In the genomic region with DNA sequence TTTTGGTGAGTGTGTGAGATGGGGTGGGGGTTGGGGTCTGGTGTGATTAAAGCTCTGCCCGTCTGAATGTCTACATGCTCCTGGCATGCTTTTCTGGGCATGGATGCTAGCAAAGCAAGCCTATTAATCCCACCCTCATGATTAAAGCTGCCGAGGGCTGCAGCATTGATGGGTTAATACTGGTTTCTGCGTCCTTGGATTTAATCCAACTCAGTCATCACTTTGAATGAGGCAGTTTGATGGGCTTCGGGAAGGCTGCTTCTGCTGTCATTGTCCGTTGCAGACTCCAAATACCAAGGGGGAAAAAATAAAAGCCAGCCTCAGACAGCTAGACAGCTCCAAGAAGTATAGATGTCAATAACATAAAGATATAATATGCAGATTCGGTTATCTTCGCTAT, we compare ENCODE assay signal across 11 mouse cellular contexts.
DNase-seq lines count a peak whose midpoint lies in the region; ATAC-seq lines count a peak whose summit lies in the region.
"Had no signal": no experiment of that assay in that cellular context is flagged by ENCODE, and none has a peak within 500 bp of the region (broad histone marks: within the 10 kb centered on the region; RNA-seq: fewer than 3 reads in every experiment).

No protein-coding gene starts in this region.

- no peaks in the 10 kb centered on the region for H3K27me3 ChIP-seq in heart, embryonic 16.5 days (ENCODE audit: control insufficient read depth, insufficient read depth, low read length)
- H3K27me3 ChIP-seq in embryonic facial prominence, embryonic 14.5 days (replicated peaks; ENCODE audit: control insufficient read depth, insufficient read depth, low read length): no peaks in the 10 kb centered on the region
- no peaks in the 10 kb centered on the region for H3K27me3 ChIP-seq in midbrain, embryonic 10.5 days (ENCODE audit: low read depth, poor library complexity, severe bottlenecking)
- no peaks in the 10 kb centered on the region for H3K27me3 ChIP-seq in intestine, embryonic 16.5 days (replicated peaks; ENCODE audit: control insufficient read depth, insufficient read depth, low read length)
- H3K27me3 ChIP-seq: limb, embryonic 13.5 days had no signal

- no peak for DNase-seq in heart, adult 11 months
- peak; percentile 52 for DNase-seq in Muller cell, postnatal 12 days (ENCODE audit: inconsistent ontology term)
- DNase-seq in embryonic facial prominence, embryonic 14.5 days (ENCODE audit: low spot score): peak; percentile 78
- peak; percentile 18 for DNase-seq in midbrain, embryonic 10.5 days (ENCODE audit: low spot score)
- no peak for DNase-seq in testis, postnatal 14 days (ENCODE audit: low spot score)
- DNase-seq: gastrocnemius, postnatal 14 days; kidney, adult 18-20 months had no signal

- H3K4me2 ChIP-seq in heart, embryonic 16.5 days (ENCODE audit: low read depth, low read length): 0 out of 2 replicates have a peak overlapping the region, but pooled peaks have one; percentile 21
- H3K4me2 ChIP-seq in embryonic facial prominence, embryonic 14.5 days (ENCODE audit: low read depth, low read length): no peak overlapping the region
- no peak overlapping the region for H3K4me2 ChIP-seq in intestine, embryonic 16.5 days (ENCODE audit: low read depth, low read length)
- H3K4me2 ChIP-seq: limb, embryonic 13.5 days had no signal

- 39% methylated on average over 7 of the region's 7 CpGs for WGBS in heart, embryonic 16.5 days
- 29% methylated on average over 7 of the region's 7 CpGs for WGBS in embryonic facial prominence, embryonic 14.5 days
- 50% methylated on average over 7 of the region's 7 CpGs for WGBS in midbrain, embryonic 10.5 days
- 51% methylated on average over 7 of the region's 7 CpGs for WGBS in intestine, embryonic 16.5 days

- peaks cover 18% of the 10 kb centered on the region for H3K4me1 ChIP-seq in heart, embryonic 16.5 days (ENCODE audit: control insufficient read depth, insufficient read depth, low read length)
- peaks cover 10% of the 10 kb centered on the region for H3K4me1 ChIP-seq in embryonic facial prominence, embryonic 14.5 days (ENCODE audit: control insufficient read depth, insufficient read depth, low read length)
- peaks cover 31% of the 10 kb centered on the region for H3K4me1 ChIP-seq in midbrain, embryonic 10.5 days
- peaks cover 6% of the 10 kb centered on the region; the same call in 1 of the 2 replicates for H3K4me1 ChIP-seq in intestine, embryonic 16.5 days (ENCODE audit: control insufficient read depth, insufficient read depth, low read length)

- no peak overlapping the region for H3K9ac ChIP-seq in heart, embryonic 16.5 days (ENCODE audit: low read length)
- no peak overlapping the region for H3K9ac ChIP-seq in embryonic facial prominence, embryonic 14.5 days (ENCODE audit: low read depth, low read length)
- H3K9ac ChIP-seq in intestine, embryonic 16.5 days (ENCODE audit: low read depth, low read length): no peak overlapping the region
- H3K9ac ChIP-seq: limb, embryonic 13.5 days had no signal

- H3K9me3 ChIP-seq in heart, embryonic 16.5 days (replicated peaks; ENCODE audit: control insufficient read depth, low read length): no peaks in the 10 kb centered on the region
- H3K9me3 ChIP-seq in embryonic facial prominence, embryonic 14.5 days (ENCODE audit: control insufficient read depth, low read length): no peaks in the 10 kb centered on the region
- H3K9me3 ChIP-seq in midbrain, embryonic 10.5 days (replicated peaks): no peaks in the 10 kb centered on the region
- no peaks in the 10 kb centered on the region for H3K9me3 ChIP-seq in intestine, embryonic 16.5 days (ENCODE audit: control insufficient read depth, low read length)
- H3K9me3 ChIP-seq: limb, embryonic 13.5 days had no signal

- no peak for ATAC-seq in heart, embryonic 16.5 days (replicated peaks; ENCODE audit: extremely low read depth, insufficient read depth, low FRiP score)
- ATAC-seq in embryonic facial prominence, embryonic 14.5 days (ENCODE audit: low read depth): no peak; the same call in 1 of the 2 replicates
- ATAC-seq in intestine, embryonic 16.5 days: no peak
- no peak for ATAC-seq in erythroblast, adult 5-6 weeks (replicated peaks; ENCODE audit: low FRiP score, poor library complexity, severe bottlenecking)

- no peaks in the 10 kb centered on the region for H3K36me3 ChIP-seq in heart, embryonic 16.5 days (ENCODE audit: control insufficient read depth, insufficient read depth)
- H3K36me3 ChIP-seq in embryonic facial prominence, embryonic 14.5 days (ENCODE audit: control insufficient read depth, insufficient read depth, low read length): no peaks in the 10 kb centered on the region
- H3K36me3 ChIP-seq in midbrain, embryonic 10.5 days: no peaks in the 10 kb centered on the region
- no peaks in the 10 kb centered on the region for H3K36me3 ChIP-seq in intestine, embryonic 16.5 days (ENCODE audit: control insufficient read depth, insufficient read depth, low read length)
- H3K36me3 ChIP-seq: limb, embryonic 13.5 days had no signal

- H3K4me3 ChIP-seq in heart, embryonic 16.5 days (ENCODE audit: low read length): no peak overlapping the region
- no peak overlapping the region for H3K4me3 ChIP-seq in embryonic facial prominence, embryonic 14.5 days (ENCODE audit: low read depth, low read length)
- no peak overlapping the region for H3K4me3 ChIP-seq in midbrain, embryonic 10.5 days
- H3K4me3 ChIP-seq in intestine, embryonic 16.5 days (ENCODE audit: low read length): no peak overlapping the region
- H3K4me3 ChIP-seq: limb, embryonic 13.5 days had no signal

- no peak overlapping the region for H3K27ac ChIP-seq in heart, embryonic 16.5 days (ENCODE audit: low read length)
- H3K27ac ChIP-seq in embryonic facial prominence, embryonic 14.5 days (replicated peaks; ENCODE audit: low read depth, low read length): no peak overlapping the region
- peak overlapping the region; percentile 25; the same call in 1 of the 2 replicates for H3K27ac ChIP-seq in midbrain, embryonic 10.5 days (replicated peaks)
- H3K27ac ChIP-seq in intestine, embryonic 16.5 days (ENCODE audit: low read length): no peak overlapping the region
- H3K27ac ChIP-seq: limb, embryonic 13.5 days had no signal

Comparison
In these comparisons a context has a peak if more than half of its experiments do, and no peak if none do; other contexts are left out.
1. DNase-seq: peak in Muller cell, postnatal 12 days (single experiment), embryonic facial prominence, embryonic 14.5 days (single experiment) and midbrain, embryonic 10.5 days (single experiment); none in heart, adult 11 months (single experiment) and testis, postnatal 14 days (single experiment).